Mouse (Mus musculus) spleen, adult 12 weeks (tissue): ENCODE measurements at regions not wholly inside any gene's neighbourhood (a gene's known extent, or its start where the extent isn't known, plus 50 kb on each side); places are given as distances from the start of the nearest gene placed in this dataset.

ENCODE experiments used
- DNase-seq: peaks from one replicate; pipeline ENCODE4 v3.0.0; 2022; ENCODE audit warnings: low spot score

GRCm38 (mm10) chr3:60138319-60138718 is 56.6 kb downstream of the Sucnr1 start:
- DNase-seq, result no peak

DNA sequence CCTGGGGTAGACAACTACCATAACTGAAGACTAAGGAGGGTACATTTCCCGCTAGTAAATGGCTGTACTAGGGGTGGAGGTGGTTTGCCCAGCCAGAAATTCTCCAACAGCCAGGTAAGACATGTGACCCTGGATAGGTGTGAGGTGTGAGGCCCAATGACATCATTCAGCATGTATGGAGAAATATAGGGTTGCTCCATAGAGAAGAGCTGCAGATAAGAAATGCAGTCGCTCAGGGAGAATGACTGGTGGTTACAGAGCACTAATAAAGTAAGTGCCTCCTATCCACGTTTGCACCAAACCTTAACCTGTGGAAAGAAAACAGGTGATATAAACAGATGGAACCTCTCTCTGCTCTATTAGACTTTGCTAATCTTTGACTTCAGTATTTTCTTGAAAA is 78.2 kb downstream of the Sucnr1 start:
- DNase-seq, result no peak

DNA sequence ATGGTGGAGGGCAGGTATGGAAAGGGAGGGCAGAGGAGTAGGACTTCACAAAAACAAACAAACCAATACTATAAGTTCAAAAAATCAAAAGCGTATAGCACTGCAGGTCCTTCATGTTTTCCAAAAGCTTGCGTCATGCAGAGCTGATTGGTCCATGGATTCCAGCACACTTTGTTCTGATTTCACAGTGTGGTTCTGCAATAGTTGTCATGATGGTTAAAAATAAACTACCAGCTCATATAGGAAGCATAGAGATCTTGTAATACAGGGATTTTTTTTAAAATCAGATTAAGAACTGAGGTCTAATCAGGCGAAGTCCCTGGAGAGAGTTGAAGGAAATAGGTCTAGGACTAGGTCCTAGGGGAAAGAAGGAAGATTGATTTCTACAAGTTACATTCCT is 86.0 kb downstream of the Sucnr1 start:
- DNase-seq, result no peak

DNA sequence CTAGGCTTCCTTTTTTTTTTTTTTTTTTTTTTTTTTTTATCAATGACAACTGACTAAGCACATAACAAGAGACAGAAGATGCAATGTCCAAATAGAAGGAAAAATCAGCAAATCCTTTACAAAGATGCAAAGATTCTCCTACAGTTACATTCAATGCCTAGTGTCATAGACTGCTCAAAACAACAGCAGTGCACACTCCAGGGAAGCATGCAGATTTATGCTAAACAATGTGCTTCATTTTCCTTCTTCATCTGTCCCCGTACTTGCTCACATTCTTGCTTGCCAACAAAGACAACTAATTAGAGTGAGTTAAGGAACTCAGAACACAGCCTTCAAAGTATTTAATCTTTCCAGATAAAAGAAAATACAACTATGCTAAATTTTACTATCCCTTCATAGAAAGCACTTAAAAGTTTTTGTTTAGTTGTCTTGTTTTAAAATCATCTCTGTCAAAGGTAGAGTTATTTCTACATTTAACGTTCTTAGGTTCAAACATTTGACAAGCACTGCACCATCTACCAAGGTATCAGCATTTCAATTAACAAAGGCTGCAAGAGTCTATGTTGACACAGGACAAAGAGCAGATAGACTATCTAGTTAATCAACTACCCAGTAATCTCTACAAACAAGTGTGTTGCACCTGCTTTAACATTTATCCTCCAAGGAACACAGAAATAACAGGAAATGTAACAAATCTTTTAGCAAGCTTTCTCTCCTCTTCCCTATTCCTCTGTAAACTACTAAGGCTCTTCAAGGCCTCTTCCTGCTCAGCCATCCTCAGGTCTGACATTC is 86.7 kb downstream of the Sucnr1 start:
- no peak for DNase-seq

DNA sequence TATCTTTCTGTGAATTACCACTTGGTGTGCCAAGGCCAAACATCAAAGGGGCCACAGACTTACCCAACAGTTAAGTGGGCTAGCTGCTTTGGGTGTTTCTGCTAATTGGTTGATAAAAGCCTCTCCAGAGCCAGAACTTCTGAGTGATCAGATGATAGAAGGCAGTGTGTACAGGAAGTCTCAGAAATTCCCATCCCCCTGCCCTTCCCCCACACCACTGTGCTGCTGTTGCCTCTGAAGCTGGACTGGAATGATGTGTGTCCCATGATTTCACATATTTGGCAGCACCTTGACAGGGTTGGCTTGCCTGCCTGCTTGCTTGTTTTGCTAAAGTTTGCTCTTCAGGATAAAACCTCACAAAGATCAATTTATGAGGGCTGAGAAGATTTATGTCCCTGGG is 87.9 kb downstream of the Sucnr1 start:
- no peak for DNase-seq

GRCm38 (mm10) chr3:60184481-60184880 is 102.8 kb downstream of the Sucnr1 start:
- DNase-seq, result no peak

DNA sequence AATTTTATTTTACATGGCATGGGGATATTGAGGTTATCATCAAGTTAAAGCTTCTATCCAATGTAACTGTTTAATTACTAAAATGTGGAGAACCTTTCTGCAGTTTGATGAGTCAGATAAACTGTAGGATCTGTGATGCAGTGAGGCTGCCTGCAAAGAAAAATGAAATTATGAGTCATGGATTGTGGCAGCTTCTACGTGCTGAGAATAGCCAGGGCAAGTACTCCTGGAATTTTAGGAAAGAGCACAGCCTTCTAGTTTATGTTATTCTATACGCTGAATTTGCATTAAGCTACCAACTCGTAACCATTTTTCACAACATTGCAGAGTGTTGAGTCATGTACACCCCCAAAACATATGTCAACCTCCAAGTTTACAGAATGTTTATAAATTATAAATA is 114.4 kb downstream of the Sucnr1 start:
- no peak for DNase-seq

DNA sequence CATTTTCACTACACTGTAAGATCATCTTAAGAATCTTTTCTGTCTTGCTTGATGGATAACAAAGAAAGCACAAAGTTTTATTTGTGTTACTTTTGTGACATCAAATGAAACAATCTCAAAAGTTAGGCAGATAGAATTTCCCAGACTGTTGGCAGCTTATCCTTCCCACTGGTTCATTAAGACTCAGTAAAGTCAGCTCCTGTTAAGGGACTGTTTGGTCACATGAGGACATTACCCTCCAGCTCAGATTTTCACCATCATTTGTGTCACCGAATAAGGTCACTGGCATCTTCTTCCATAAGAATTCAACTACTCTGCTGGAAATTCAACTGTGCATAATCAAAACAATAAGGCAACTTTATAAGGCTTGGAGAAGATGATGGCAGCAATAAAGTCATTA is 126.3 kb downstream of the Sucnr1 start:
- no peak for DNase-seq

- no peak for DNase-seq
These were observed 137.3 kb downstream of the Sucnr1 start for GRCm38 (mm10) chr3:60218938-60219337.

- no peak for DNase-seq
These were observed 159.0 kb downstream of the Sucnr1 start for GRCm38 (mm10) chr3:60240664-60241063.

- no peak for DNase-seq
These were observed 185.2 kb downstream of the Sucnr1 start for GRCm38 (mm10) chr3:60266666-60267415.

- no peak for DNase-seq
These were observed 185.9 kb downstream of the Sucnr1 start for GRCm38 (mm10) chr3:60267416-60268174.

- DNase-seq, result no peak
These were observed 188.8 kb downstream of the Sucnr1 start for GRCm38 (mm10) chr3:60270463-60270862.

GRCm38 (mm10) chr3:60273744-60274143 is 192.1 kb downstream of the Sucnr1 start:
- no peak for DNase-seq

- no peak for DNase-seq
These were observed 193.7 kb downstream of the Sucnr1 start for GRCm38 (mm10) chr3:60275249-60275838.

GRCm38 (mm10) chr3:60277791-60278190 is 194.8 kb upstream of the Mbnl1 start:
- DNase-seq, result no peak

GRCm38 (mm10) chr3:60281229-60281628 is 191.4 kb upstream of the Mbnl1 start:
- no peak for DNase-seq

GRCm38 (mm10) chr3:60281959-60282495 is 190.6 kb upstream of the Mbnl1 start:
- no peak for DNase-seq

GRCm38 (mm10) chr3:60292142-60292541 is 180.5 kb upstream of the Mbnl1 start:
- no peak for DNase-seq

- no peak for DNase-seq
These were observed 179.7 kb upstream of the Mbnl1 start for GRCm38 (mm10) chr3:60292940-60293339.

GRCm38 (mm10) chr3:60305399-60305798 is 167.2 kb upstream of the Mbnl1 start:
- DNase-seq, result no peak

- no peak for DNase-seq
These were observed 162.2 kb upstream of the Mbnl1 start for GRCm38 (mm10) chr3:60310402-60310801.
